Mouse (Mus musculus): ENCODE measurements around the gene Pbrm1.

The Pbrm1 gene

DNA sequence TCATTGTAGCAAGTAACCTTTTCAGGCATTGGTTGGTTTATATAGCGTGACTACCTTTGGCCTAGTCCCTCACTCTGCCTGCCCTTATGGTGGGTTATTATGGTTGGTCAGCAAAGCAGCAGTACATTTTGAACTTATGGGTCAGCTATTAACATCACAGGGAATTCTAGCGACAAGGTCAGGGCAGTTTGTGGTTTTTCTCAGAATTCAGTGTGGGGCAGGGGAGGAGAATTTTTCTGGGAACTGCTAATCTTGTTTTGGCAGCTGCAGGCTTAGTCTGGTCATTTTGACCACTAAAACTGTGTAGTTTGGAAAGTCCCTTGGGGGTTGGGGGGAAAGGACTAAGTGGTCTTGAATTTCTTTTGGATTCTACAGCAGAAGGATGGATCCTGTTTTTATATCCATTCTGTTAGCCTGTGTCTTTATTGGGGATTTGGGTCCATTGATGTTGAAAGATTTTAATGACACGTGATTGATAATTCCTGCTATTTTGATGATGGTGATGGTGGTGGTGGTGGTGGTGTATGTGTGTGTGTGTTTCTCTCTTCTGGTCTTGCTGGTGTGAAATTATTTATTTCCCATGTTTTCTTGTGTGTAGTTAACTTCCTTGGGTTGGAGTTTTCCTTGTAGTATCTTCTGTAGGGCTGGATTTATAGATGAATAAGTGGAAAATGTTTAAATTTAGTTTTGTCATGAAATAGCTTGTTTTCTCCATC is 60.5 kb downstream of the Pbrm1 start:
- DNase-seq (ENCODE audit: low read depth, low spot score) = no peak

GRCm38 (mm10) chr14:31081147-31081546 is 62.2 kb downstream of the Pbrm1 start:
- peak; percentile 79 for DNase-seq (ENCODE audit: low read depth, low spot score)

GRCm38 (mm10) chr14:31087433-31087832 is 68.5 kb downstream of the Pbrm1 start:
- peak; percentile 68 for DNase-seq (ENCODE audit: low read depth, low spot score)

- DNase-seq (ENCODE audit: low read depth, low spot score) = no peak
Observed at GRCm38 (mm10) chr14:31088515-31088914, 69.6 kb downstream of the Pbrm1 start.

DNA sequence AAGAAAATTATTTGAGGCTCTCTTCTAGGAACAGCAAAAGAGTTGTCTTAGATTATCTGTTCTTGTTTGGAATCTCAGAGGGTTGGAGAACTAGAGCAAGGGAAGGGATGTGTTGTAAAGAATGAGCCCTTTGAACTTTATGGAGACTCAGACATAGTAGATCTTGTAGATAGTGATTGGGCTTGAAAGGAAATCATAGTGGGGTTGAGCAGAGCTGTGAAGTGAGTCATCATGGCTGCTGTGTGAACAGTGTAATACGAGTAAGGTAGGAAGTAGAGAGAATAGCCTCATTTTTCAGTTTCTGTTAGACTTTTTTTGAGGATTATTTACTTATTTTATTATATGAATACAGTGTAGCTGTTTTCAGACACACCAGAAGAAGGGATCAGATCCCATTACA is 71.0 kb downstream of the Pbrm1 start:
- no peak for DNase-seq (ENCODE audit: low read depth, low spot score)

GRCm38 (mm10) chr14:31105156-31105555 is 86.2 kb downstream of the Pbrm1 start:
- no peak for DNase-seq (ENCODE audit: low read depth, low spot score)

DNA sequence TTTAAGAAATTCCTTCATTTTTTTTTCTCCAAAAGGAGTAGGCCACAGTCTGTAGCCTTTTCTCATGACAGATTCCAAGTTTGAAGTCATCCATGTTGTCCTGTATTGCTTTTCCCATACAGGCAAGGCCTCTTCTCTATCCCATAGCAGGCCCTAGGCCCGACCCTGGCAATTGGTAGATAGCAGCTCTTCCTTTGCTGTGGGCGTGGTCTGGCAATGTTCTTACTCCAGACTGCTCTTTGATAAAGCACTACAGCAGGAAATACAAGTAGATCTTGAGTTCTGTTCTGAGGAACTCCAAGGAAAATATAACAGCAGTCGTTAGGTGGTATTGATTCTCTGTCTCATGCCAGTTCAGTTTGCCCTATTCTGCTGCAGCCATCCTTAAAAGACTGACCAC is 91.7 kb downstream of the Pbrm1 start:
- no peak for DNase-seq (ENCODE audit: low read depth, low spot score)

GRCm38 (mm10) chr14:31112187-31112586 is 93.2 kb downstream of the Pbrm1 start:
- DNase-seq (ENCODE audit: low read depth, low spot score) = no peak

- no peak for DNase-seq (ENCODE audit: low read depth, low spot score)
Observed at GRCm38 (mm10) chr14:31114011-31114410, 95.1 kb downstream of the Pbrm1 start.

GRCm38 (mm10) chr14:31115522-31115921 is 96.6 kb downstream of the Pbrm1 start:
- no peak for DNase-seq (ENCODE audit: low read depth, low spot score)

DNA sequence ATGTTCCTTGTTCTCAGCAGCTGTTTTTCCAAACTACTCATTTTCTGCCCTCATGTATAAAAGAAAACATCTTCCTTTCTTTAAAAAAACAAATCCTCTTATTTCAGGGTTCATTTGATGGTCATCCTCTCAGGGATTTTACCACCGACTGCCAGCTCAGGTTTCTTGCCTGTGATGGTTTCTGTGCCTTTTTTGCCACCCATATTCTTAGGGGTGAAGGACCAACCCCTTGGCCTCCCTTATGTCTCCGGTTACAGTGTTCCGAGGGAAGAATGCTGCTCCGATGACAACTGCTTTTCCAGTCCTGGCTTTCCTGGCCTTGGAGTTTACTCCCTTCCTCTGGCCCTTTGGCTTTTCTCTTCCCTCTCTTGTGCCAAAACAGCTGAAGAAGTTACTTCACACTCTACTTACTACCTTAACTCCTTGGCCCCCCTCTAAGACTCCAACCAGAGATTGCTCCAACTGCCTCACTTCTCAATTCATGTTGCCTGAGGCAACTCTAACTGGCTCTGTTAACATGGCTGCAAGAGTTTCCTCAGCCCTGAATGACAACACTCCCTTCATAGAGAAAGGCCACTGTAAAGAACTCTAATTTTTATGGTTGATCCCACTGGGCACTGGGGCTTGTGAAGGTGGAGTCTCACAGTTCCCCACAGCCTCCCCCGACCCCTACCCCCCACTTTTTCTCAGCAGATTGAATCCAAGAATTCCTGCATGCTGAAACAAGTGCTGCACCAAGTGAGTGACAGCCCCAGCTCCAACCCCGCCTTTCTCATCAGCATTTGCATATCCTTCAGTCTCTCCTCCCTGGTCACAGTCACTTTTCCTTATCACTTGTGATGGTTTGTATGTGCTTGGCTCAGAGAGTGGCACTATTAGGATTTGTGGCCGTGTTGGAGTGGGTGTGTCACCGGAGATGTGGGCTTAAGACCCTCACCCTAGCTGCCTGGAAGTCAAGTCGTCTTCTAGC is 106.5 kb downstream of the Pbrm1 start:
- peak; percentile 54 for DNase-seq (ENCODE audit: low read depth, low spot score)

DNA sequence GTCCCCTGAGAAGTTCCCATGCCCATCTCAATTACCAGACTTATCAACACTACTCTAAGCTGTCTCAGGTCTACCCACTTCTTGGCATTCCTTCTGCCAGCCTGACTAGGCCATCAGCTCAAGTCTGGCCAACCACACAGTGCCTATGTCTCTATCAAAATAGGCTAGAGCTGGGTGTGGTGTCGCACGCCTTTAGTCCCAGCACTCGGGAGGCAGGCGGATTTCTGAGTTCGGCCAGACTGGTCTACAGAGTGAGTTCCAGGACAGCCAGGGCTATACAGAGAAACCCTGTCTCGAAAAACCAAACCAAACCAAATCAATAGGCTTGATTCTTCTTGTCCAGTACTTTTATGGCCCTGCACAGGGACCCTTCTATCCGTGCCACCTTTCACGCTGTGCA is 107.9 kb downstream of the Pbrm1 start:
- no peak for DNase-seq (ENCODE audit: low read depth, low spot score)

DNA sequence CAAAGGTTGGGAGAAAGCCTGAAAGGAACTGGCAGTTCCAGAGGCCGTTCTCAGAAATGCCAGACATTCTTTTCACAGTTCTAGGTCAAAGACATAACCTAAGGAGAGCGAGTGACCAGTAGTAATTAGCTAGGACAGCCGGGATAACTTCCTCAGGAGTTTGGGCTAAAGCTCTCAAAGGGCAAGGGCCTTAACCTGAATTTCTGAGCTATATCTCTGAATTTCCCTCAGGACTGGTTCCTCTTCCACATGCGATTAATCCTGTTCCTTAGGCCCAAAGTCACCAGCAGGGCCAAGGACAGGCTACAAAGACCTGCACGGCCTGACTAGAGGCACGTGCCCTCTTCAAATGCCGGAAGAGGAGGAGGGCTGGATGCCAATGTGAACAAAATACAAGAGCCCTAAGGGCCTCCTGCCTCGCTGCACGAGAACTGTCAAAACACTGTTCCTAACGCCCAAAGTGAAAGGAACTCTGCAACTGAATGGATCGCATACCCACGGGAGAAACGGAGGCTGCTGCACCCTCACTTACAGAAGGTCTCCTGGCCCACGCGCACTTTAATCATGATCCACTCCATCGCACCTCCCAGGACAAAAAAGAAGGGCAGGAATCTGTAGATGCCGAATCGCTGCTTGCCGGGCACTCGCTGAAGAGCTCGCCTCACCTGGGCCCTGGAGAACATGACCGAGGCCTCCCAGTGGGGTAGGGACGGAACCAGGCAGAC is 109.3 kb downstream of the Pbrm1 start:
- DNase-seq (ENCODE audit: low read depth, low spot score) = peak; percentile 63

- DNase-seq (ENCODE audit: low read depth, low spot score) = peak; percentile 99
Observed at GRCm38 (mm10) chr14:31128826-31129219, 109.9 kb downstream of the Pbrm1 start, which contains the start of gene Smim4. TSS of gene Smim4 (minus strand) at chr14:31128956.

GRCm38 (mm10) chr14:31129326-31130235 is 110.6 kb downstream of the Pbrm1 start:
- DNase-seq (ENCODE audit: low read depth, low spot score) = no peak

GRCm38 (mm10) chr14:31130236-31131220 is 111.6 kb downstream of the Pbrm1 start, which contains the start of gene Nt5dc2:
TSS of gene Nt5dc2 (plus strand) at chr14:31131053.
- peak; percentile 86 for DNase-seq (ENCODE audit: low read depth, low spot score)

DNA sequence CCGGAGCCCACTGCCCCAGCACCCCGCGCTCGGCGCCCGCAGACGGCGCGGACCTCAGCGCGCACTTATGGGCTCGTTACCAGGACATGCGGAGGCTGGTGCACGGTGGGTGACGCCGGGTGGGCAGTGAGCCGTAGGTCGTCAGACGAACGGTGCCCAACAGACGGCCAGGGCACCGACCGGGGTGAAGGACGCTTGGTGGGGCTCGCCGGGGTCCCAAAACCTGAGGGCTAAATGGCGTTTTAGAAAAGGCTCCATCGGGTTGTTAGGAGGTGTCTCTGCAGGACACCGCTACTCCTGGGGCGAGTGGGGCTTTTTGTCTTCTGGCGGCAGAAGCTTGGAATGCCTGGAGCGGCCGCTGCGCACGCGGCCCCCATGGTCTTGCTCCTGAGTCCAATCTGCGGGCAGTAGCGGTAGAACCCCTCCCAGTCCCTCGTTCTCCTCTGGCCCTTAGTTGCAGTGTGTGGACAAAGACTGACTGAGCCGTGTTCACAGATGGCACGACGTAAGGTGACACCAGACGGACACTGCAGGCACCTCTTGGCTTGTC is 112.4 kb downstream of the Pbrm1 start:
- peak; percentile 38 for DNase-seq (ENCODE audit: low read depth, low spot score)

- no peak for DNase-seq (ENCODE audit: low read depth, low spot score)
Observed at GRCm38 (mm10) chr14:31132031-31132430, 113.1 kb downstream of the Pbrm1 start.

- DNase-seq (ENCODE audit: low read depth, low spot score) = no peak
Observed at GRCm38 (mm10) chr14:31132491-31132975, 113.6 kb downstream of the Pbrm1 start.
